17 mouse cellular contexts compared by ENCODE assay signal in genomic region chr19:59707106-59707505, GRCm38 (mm10).
"Had no signal": no experiment of that assay in that cellular context is flagged by ENCODE, and none has a peak within 500 bp of the region (broad histone marks: within the 10 kb centered on the region; RNA-seq: fewer than 3 reads in every experiment).

No protein-coding gene starts in this region.

- H3K4me3 ChIP-seq: lung, embryonic 15.5 days; megakaryocyte, embryonic 14.5 days; midbrain, embryonic 13.5 days; midbrain, embryonic 15.5 days; neural tube, embryonic 12.5 days had no signal

- H3K36me3 ChIP-seq: lung, embryonic 15.5 days; midbrain, embryonic 13.5 days; midbrain, embryonic 15.5 days; neural tube, embryonic 12.5 days had no signal

- H3K27me3 ChIP-seq: lung, embryonic 15.5 days; megakaryocyte, embryonic 14.5 days; midbrain, embryonic 13.5 days; midbrain, embryonic 15.5 days; neural tube, embryonic 12.5 days had no signal

- H3K9ac ChIP-seq: lung, embryonic 15.5 days; midbrain, embryonic 13.5 days; midbrain, embryonic 15.5 days; neural tube, embryonic 12.5 days had no signal

- H3K9me3 ChIP-seq: lung, embryonic 15.5 days; midbrain, embryonic 13.5 days; midbrain, embryonic 15.5 days; neural tube, embryonic 12.5 days had no signal

- H3K4me1 ChIP-seq: lung, embryonic 15.5 days; megakaryocyte, embryonic 14.5 days; midbrain, embryonic 13.5 days; midbrain, embryonic 15.5 days; neural tube, embryonic 12.5 days had no signal

- H3K4me2 ChIP-seq: lung, embryonic 15.5 days; midbrain, embryonic 11.5 days; midbrain, embryonic 13.5 days; midbrain, embryonic 15.5 days; neural tube, embryonic 12.5 days had no signal

- ATAC-seq: lung, postnatal 0 days; midbrain, embryonic 13.5 days; midbrain, embryonic 15.5 days had no signal

- H3K27ac ChIP-seq: lung, embryonic 15.5 days; macrophage; midbrain, embryonic 13.5 days; midbrain, embryonic 15.5 days; neural tube, embryonic 12.5 days had no signal

- DNase-seq: lung, adult 18-20 months; lung, postnatal 14 days; lung, postnatal 36 days; right cerebral cortex, postnatal 14 days; right cerebral cortex, postnatal 4 days; spleen, adult 18-20 months; thymus, adult 18-20 months; thymus, postnatal 14 days; thymus, postnatal 36 days had no signal
